Mouse (Mus musculus): ENCODE measurements around the gene Olfr718-ps1. TPM values are rescaled to one million over a fixed set of nuclear protein-coding genes. Genes with fewer than 3 reads are reported as not detected.
"Not testable (repeated sequence)": the region's sequence is repeated elsewhere in the genome, so short reads cannot be mapped to it uniquely, and the experiment has no call there.

Olfr718-ps1 gene
- polyA plus RNA-seq, 1 experiment from 2014 or later, result not detected

DNA sequence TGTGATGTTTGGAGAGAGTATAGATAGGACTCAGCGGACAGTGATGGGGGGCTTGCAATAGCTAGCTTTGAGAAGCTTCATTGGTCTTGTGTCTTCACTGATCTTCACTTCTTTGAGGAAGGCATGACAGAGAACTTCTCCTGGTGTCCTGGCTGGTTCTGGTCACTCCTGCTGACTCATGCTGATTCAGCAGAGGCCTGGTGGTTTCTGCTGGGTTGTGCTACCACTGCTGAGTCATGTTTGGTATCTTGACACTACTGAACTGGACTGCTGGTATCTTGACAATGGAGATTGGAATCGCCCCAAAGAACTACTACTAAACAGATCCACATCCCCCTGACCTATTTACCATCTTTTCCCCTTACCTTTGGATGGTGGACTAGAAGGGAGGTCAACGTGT, 8.2 kb upstream of the Olfr718-ps1 start:
- H3K36me3 ChIP-seq, result no peaks in the 10 kb centered on the region
- 80% methylated on average over 3 of the region's 3 CpGs for WGBS
- peaks cover 45% of the 10 kb centered on the region for H3K27me3 ChIP-seq (replicated peaks)
- no peak overlapping the region for H3K9ac ChIP-seq
- peak; percentile 68 for ATAC-seq (ENCODE audit: insufficient number of reproducible peaks, low FRiP score)
- no peak overlapping the region for H3K4me3 ChIP-seq
- H3K27ac ChIP-seq (ENCODE audit: poor library complexity, severe bottlenecking), result no peak overlapping the region
- H3K4me1 ChIP-seq (replicated peaks), result no peaks in the 10 kb centered on the region; the same call in 1 of the 2 replicates
- peaks cover 20% of the 10 kb centered on the region for H3K9me3 ChIP-seq (replicated peaks)
- no peak overlapping the region for H3K4me2 ChIP-seq

DNA sequence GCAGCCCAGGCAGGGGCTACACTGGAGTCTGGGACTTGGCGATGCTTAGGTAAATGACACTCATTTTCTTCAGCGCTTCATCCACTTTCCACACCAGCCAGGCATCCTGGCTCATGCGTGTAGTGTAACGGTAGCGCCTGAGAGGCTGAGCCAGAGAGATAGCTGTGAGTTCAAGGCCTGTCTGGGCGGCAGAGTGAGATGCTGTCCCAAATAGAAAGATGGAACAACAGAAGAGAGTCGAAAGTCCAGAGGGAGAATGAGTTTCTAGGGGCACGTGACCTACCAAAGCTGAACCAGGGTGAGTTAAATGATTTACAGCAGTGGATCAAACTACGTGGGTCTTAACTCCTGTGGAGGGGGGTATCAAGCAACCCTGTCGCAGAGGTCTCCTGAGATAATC, 6.4 kb upstream of the Olfr718-ps1 start:
- Histone ChIP-seq H3K27ac (ENCODE audit: poor library complexity, severe bottlenecking) (no peak overlapping the region), H3K9ac (no peak overlapping the region), H3K36me3 (no peaks in the 10 kb centered on the region), H3K27me3 (replicated peaks) (peaks cover 34% of the 10 kb centered on the region), H3K9me3 (replicated peaks) (peaks cover 30% of the 10 kb centered on the region), H3K4me3 (no peak overlapping the region), H3K4me2 (no peak overlapping the region), H3K4me1 (replicated peaks) (no peaks in the 10 kb centered on the region; the same call in 1 of the 2 replicates)
- WGBS, result 89% methylated on average over 10 of the region's 10 CpGs
- no peak for ATAC-seq (ENCODE audit: insufficient number of reproducible peaks, low FRiP score)

DNA sequence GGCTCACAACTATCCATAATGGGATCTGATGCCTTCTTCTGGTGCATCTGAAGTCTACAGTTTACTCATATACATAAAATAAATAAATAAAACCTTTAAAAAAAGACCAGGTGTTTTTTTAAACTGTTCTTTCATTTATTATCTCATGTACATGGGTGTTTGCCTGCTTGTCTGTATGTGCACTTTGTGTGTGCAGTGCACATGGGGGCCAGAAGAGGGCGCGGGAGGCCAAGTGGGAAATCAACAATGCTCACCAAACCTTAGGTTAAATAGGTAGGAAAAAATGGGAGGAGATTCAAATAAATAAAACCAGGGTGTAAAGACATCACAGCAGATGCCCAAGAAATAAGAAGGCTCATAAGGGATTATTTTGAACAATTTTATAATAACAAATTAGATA, 2.7 kb upstream of the Olfr718-ps1 start:
- 84% methylated on average over 2 of the region's 2 CpGs for WGBS
- H3K9ac ChIP-seq, result no peak overlapping the region
- no peak for ATAC-seq (ENCODE audit: insufficient number of reproducible peaks, low FRiP score)

DNA sequence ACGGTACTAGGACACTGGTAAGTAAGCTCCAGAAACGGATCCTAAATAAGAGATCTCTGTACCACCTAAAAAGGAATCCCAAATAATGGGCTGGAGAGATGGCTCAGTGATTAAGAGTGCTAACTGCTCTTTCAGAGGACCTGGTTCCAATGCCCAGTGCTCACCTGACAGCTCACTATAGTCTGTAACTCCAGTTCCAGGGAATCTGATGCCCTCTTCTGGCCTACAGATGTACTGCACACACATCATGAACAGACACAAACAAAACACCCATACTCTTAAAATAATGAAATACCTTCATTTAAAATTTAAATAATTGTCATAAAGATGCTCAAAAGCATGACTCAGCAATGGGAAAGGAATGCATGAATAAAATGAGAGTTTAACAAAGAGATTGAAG, 2.2 kb upstream of the Olfr718-ps1 start:
- H3K27me3 ChIP-seq (replicated peaks), result no peaks in the 10 kb centered on the region; the same call in 1 of the 2 replicates
- no peak overlapping the region for H3K4me3 ChIP-seq
- peaks cover 27% of the 10 kb centered on the region for H3K9me3 ChIP-seq (replicated peaks)
- no peaks in the 10 kb centered on the region for H3K4me1 ChIP-seq (replicated peaks)
- no peak for ATAC-seq (ENCODE audit: insufficient number of reproducible peaks, low FRiP score)
- H3K9ac ChIP-seq, result no peak overlapping the region
- WGBS, result 92% methylated on average over 2 of the region's 2 CpGs
- no peak overlapping the region for H3K27ac ChIP-seq (ENCODE audit: poor library complexity, severe bottlenecking)
- H3K36me3 ChIP-seq, result no peaks in the 10 kb centered on the region
- H3K4me2 ChIP-seq, result no peak overlapping the region

More for the DNA sequence above, 2.7 kb upstream of the Olfr718-ps1 start:
- Histone ChIP-seq H3K36me3 (no peaks in the 10 kb centered on the region), H3K27ac (ENCODE audit: poor library complexity, severe bottlenecking) (no peak overlapping the region), H3K9me3 (replicated peaks) (peaks cover 27% of the 10 kb centered on the region), H3K4me1 (replicated peaks) (no peaks in the 10 kb centered on the region), H3K4me2 (no peak overlapping the region), H3K27me3 (replicated peaks) (peaks cover 4% of the 10 kb centered on the region; the same call in 1 of the 2 replicates), H3K4me3 (no peak overlapping the region)

DNA sequence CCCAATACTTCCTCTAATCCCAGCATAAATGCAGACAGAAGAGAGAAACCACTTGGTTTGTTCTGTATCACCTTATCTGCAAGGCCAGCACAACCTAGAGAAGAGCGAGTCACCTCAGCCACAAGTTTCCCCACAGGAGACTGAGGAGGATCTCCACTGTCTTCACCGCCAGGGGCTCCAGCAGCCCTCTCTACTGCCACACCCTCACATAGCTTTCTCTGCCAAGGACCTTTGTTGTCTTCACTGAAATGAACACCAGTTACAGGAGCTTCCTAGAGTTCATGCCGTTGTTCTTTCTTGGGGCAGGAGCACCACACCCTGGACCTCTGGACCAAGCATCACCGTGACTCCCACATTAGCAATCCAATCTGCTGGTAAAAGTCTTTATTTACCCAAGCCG, 1.3 kb upstream of the Olfr718-ps1 start:
- no peak overlapping the region for H3K4me3 ChIP-seq
- H3K4me1 ChIP-seq (replicated peaks), result no peaks in the 10 kb centered on the region
- no peak overlapping the region for H3K9ac ChIP-seq
- ATAC-seq (ENCODE audit: insufficient number of reproducible peaks, low FRiP score), result no peak
- H3K36me3 ChIP-seq, result no peaks in the 10 kb centered on the region
- no peaks in the 10 kb centered on the region; the same call in 1 of the 2 replicates for H3K27me3 ChIP-seq (replicated peaks)
- no peak overlapping the region for H3K4me2 ChIP-seq
- no peak overlapping the region for H3K27ac ChIP-seq (ENCODE audit: poor library complexity, severe bottlenecking)
- peaks cover 27% of the 10 kb centered on the region for H3K9me3 ChIP-seq (replicated peaks)
- WGBS, result 86% methylated on average over 5 of the region's 5 CpGs

DNA sequence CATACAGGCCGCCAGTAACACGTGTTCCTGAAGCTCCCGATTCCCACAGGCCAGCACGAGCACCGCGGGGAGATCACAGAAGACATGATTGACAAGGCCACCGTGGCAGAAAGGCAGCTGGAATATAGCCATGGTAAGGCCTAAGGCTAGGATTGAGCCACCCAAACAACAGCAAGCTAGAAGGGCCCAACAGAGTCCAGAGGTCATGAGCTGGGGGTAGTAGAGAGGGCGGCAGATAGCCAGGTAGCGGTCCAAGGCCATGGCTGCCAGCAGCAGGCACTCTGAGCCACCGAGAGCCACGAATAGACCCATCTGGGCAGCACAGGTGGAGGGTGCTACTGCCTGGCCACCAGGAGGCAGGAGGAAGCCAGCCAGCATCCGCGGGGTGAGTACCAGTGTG, 9.8 kb downstream of the Olfr718-ps1 start:
- no peaks in the 10 kb centered on the region for H3K27me3 ChIP-seq (replicated peaks)
- no peak overlapping the region for H3K4me2 ChIP-seq
- 81% methylated on average over 13 of the region's 13 CpGs for WGBS
- no peak overlapping the region for H3K4me3 ChIP-seq
- no peak overlapping the region for H3K27ac ChIP-seq (ENCODE audit: poor library complexity, severe bottlenecking)
- no peak for ATAC-seq (ENCODE audit: insufficient number of reproducible peaks, low FRiP score)
- no peaks in the 10 kb centered on the region for H3K36me3 ChIP-seq
- no peaks in the 10 kb centered on the region for H3K9me3 ChIP-seq (replicated peaks)
- 0 out of 2 replicates have a peak, but pooled peaks cover 6% of the 10 kb centered on the region for H3K4me1 ChIP-seq (replicated peaks)
- H3K9ac ChIP-seq, result no peak overlapping the region

GRCm38 (mm10) chr5:143135042-143135441, 12.3 kb downstream of the Olfr718-ps1 start:
- peak; percentile 84 for ATAC-seq (ENCODE audit: insufficient number of reproducible peaks, low FRiP score)
- no peaks in the 10 kb centered on the region for H3K27me3 ChIP-seq (replicated peaks)
- peaks cover 4% of the 10 kb centered on the region for H3K9me3 ChIP-seq (replicated peaks)
- no peak overlapping the region for H3K4me2 ChIP-seq
- no peaks in the 10 kb centered on the region for H3K36me3 ChIP-seq
- no peak overlapping the region for H3K27ac ChIP-seq (ENCODE audit: poor library complexity, severe bottlenecking)
- H3K9ac ChIP-seq, result no peak overlapping the region
- 0 out of 2 replicates have a peak, but pooled peaks cover 2% of the 10 kb centered on the region for H3K4me1 ChIP-seq (replicated peaks)
- H3K4me3 ChIP-seq, result no peak overlapping the region
- 84% methylated on average over 7 of the region's 7 CpGs for WGBS

GRCm38 (mm10) chr5:143134216-143135010, 13.0 kb downstream of the Olfr718-ps1 start:
- H3K4me1 ChIP-seq (replicated peaks); H3K9ac ChIP-seq; H3K4me2 ChIP-seq; H3K36me3 ChIP-seq; H3K9me3 ChIP-seq (replicated peaks); H3K27ac ChIP-seq (ENCODE audit: poor library complexity, severe bottlenecking); H3K4me3 ChIP-seq; H3K27me3 ChIP-seq (replicated peaks): not testable (repeated sequence)
- 83% methylated on average over 3 of the region's 6 CpGs for WGBS
- ATAC-seq (ENCODE audit: insufficient number of reproducible peaks, low FRiP score), result peak; percentile 25; the same call in 1 of the 2 replicates

- H3K27ac ChIP-seq (ENCODE audit: poor library complexity, severe bottlenecking), result no peak overlapping the region
- H3K4me2 ChIP-seq, result no peak overlapping the region
- peaks cover 15% of the 10 kb centered on the region for H3K9me3 ChIP-seq (replicated peaks)
- H3K4me3 ChIP-seq, result no peak overlapping the region
- no peaks in the 10 kb centered on the region for H3K27me3 ChIP-seq (replicated peaks)
- ATAC-seq (ENCODE audit: insufficient number of reproducible peaks, low FRiP score), result no peak
- 36% methylated on average over 13 of the region's 13 CpGs for WGBS
- no peaks in the 10 kb centered on the region for H3K36me3 ChIP-seq
- H3K9ac ChIP-seq, result no peak overlapping the region
- H3K4me1 ChIP-seq (replicated peaks), result no peaks in the 10 kb centered on the region
Measured at GRCm38 (mm10) chr5:143132935-143133514, 14.4 kb downstream of the Olfr718-ps1 start.

DNA sequence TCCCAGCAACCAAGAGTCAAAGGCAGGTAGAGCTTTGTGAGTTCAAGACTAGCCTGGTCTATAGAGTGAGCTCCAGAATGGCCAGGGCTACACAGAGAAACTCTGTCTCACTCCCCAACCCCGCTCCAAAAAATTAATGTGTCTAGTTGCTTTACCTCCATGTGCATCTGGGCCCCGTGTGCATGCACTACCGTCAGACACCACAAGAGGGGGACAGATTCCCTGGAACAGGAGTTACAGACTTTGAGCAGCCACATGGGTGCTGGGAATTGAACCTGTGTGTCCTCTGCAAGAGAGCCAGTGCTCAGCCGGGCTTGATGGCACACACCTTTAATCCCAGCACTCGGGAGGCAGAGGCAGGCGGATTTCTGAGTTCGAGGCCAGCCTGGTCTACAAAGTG, 17.0 kb downstream of the Olfr718-ps1 start:
- no peak for ATAC-seq (ENCODE audit: insufficient number of reproducible peaks, low FRiP score)
- H3K27ac ChIP-seq (ENCODE audit: poor library complexity, severe bottlenecking), result no peak overlapping the region

DNA sequence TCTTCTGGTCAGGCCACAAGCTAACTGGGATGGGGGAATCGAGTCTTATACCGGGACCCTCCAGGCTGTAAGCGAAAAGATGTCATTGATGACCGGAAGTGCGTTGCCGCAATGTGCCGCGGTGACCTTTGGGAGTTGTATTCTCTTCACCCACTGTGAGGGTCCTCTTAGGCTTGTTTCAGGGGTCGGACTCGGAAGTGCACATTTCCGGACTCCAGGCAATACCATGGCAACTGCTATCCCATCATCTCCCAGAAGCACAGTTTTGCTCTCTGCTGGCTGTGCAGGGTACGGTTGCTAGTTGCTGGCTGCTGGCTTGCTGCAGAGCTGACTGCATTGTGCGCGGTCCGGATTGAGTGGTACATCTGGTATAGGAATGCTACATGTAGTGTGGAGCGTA, 18.3 kb downstream of the Olfr718-ps1 start:
- Histone ChIP-seq H3K9ac (no peak overlapping the region), H3K4me3 (no peak overlapping the region), H3K36me3 (no peaks in the 10 kb centered on the region), H3K4me2 (no peak overlapping the region), H3K4me1 (replicated peaks) (no peaks in the 10 kb centered on the region), H3K9me3 (replicated peaks) (peaks cover 15% of the 10 kb centered on the region), H3K27ac (ENCODE audit: poor library complexity, severe bottlenecking) (no peak overlapping the region), H3K27me3 (replicated peaks) (no peaks in the 10 kb centered on the region)
- WGBS, result 91% methylated on average over 16 of the region's 16 CpGs
- ATAC-seq (ENCODE audit: insufficient number of reproducible peaks, low FRiP score), result no peak

More for the DNA sequence above, 17.0 kb downstream of the Olfr718-ps1 start:
- Histone ChIP-seq H3K36me3 (no peaks in the 10 kb centered on the region), H3K9ac (no peak overlapping the region), H3K9me3 (replicated peaks) (peaks cover 15% of the 10 kb centered on the region), H3K27me3 (replicated peaks) (no peaks in the 10 kb centered on the region), H3K4me3 (no peak overlapping the region), H3K4me2 (no peak overlapping the region), H3K4me1 (replicated peaks) (no peaks in the 10 kb centered on the region)
- 82% methylated on average over 7 of the region's 7 CpGs for WGBS
